ENCODE assay signal across 11 mouse cellular contexts in genomic region chr10:95508793-95509192, GRCm38 (mm10). TPM values are rescaled to one million over a fixed set of nuclear protein-coding genes. Genes with fewer than 3 reads are reported as not detected.
DNase-seq lines count a peak whose midpoint lies in the region; ATAC-seq and TF ChIP-seq lines count a peak whose summit lies in the region.
"Had no signal": no experiment of that assay in that cellular context is flagged by ENCODE, and none has a peak within 500 bp of the region (broad histone marks: within the 10 kb centered on the region; RNA-seq: fewer than 3 reads in every experiment).

No protein-coding gene starts in this region.

- 27% methylated on average over 6 of the region's 6 CpGs for WGBS in liver, embryonic 16.5 days (ENCODE audit: insufficient replicate concordance)
- WGBS in liver, embryonic 11.5 days, result 61% methylated on average over 6 of the region's 6 CpGs

- H3K27ac ChIP-seq in liver, embryonic 16.5 days (ENCODE audit: low read length), result no peak overlapping the region
- H3K27ac ChIP-seq in liver, embryonic 11.5 days (ENCODE audit: low read depth, low read length), result no peak overlapping the region
- peak overlapping the region; percentile 87 for H3K27ac ChIP-seq in bone marrow macrophage, adult 2 months (ENCODE audit: insufficient read depth, low read depth, low read length)
- H3K27ac ChIP-seq: kidney, postnatal 0 days; stomach, embryonic 15.5 days had no signal

- H3K4me2 ChIP-seq in liver, embryonic 16.5 days (ENCODE audit: low read depth, low read length), result no peak overlapping the region
- H3K4me2 ChIP-seq in liver, embryonic 11.5 days, result no peak overlapping the region
- H3K4me2 ChIP-seq: stomach, embryonic 15.5 days had no signal

- H3K4me3 ChIP-seq in liver, embryonic 16.5 days (ENCODE audit: low read depth, low read length), result no peak overlapping the region
- no peak overlapping the region for H3K4me3 ChIP-seq in liver, embryonic 11.5 days (ENCODE audit: low read depth, low read length)
- peak overlapping the region; percentile 15 for H3K4me3 ChIP-seq in bone marrow macrophage, adult 2 months (ENCODE audit: insufficient read depth, low read length)
- H3K4me3 ChIP-seq: stomach, embryonic 15.5 days had no signal

- TF ChIP-seq CTCF in bone marrow macrophage, adult 2 months (IDR thresholded peaks at IDR 0.05; ENCODE audit: low read depth, low read length), result no peak

- peaks cover 2% of the 10 kb centered on the region for H3K4me1 ChIP-seq in liver, embryonic 16.5 days (ENCODE audit: control insufficient read depth, low read depth, low read length)
- no peaks in the 10 kb centered on the region; the same call in 1 of the 2 replicates for H3K4me1 ChIP-seq in liver, embryonic 11.5 days (replicated peaks; ENCODE audit: control insufficient read depth, insufficient read depth, low read length)
- peaks cover 33% of the 10 kb centered on the region for H3K4me1 ChIP-seq in bone marrow macrophage, adult 2 months (ENCODE audit: control insufficient read depth, insufficient read depth, low read length)
- H3K4me1 ChIP-seq: stomach, embryonic 15.5 days had no signal

- DNase-seq in liver, embryonic 11.5 days (ENCODE audit: low spot score), result no peak
- peak; percentile 37 for DNase-seq in CD4-positive, CD25-positive, alpha-beta regulatory T cell, adult 2 months (ENCODE audit: low read depth, low spot score)
- DNase-seq in layer of hippocampus, adult 9-11 months, result no peak
- DNase-seq in left cerebral cortex, adult 8-10 months (ENCODE audit: low spot score in 2 of 2), result no peak
- DNase-seq: layer of hippocampus, postnatal 36 days had no signal

- H3K9me3 ChIP-seq in liver, embryonic 16.5 days (replicated peaks; ENCODE audit: control insufficient read depth, low read length), result no peaks in the 10 kb centered on the region
- H3K9me3 ChIP-seq in liver, embryonic 11.5 days (ENCODE audit: control insufficient read depth, low read length), result no peaks in the 10 kb centered on the region
- H3K9me3 ChIP-seq: stomach, embryonic 15.5 days had no signal

- no peaks in the 10 kb centered on the region for H3K36me3 ChIP-seq in liver, embryonic 16.5 days (ENCODE audit: control insufficient read depth, insufficient read depth)
- no peaks in the 10 kb centered on the region for H3K36me3 ChIP-seq in liver, embryonic 11.5 days (ENCODE audit: control insufficient read depth, insufficient read depth, low read length)
- H3K36me3 ChIP-seq: G1E; stomach, embryonic 15.5 days had no signal

- 0 out of 2 replicates have a peak, but pooled peaks have one; percentile 27 for ATAC-seq in liver, embryonic 16.5 days (ENCODE audit: low read depth)
- no peak for ATAC-seq in liver, embryonic 11.5 days (replicated peaks; ENCODE audit: low FRiP score)
- peak; percentile 60; the same call in 1 of the 2 replicates for ATAC-seq in neutrophil, adult 5-6 weeks (ENCODE audit: extremely low read depth, insufficient number of reproducible peaks, low FRiP score, poor library complexity, severe bottlenecking)

- H3K27me3 ChIP-seq in liver, embryonic 16.5 days (ENCODE audit: control insufficient read depth, insufficient read depth, low read depth, low read length), result no peaks in the 10 kb centered on the region
- no peaks in the 10 kb centered on the region for H3K27me3 ChIP-seq in liver, embryonic 11.5 days (replicated peaks; ENCODE audit: control insufficient read depth, insufficient read depth, low read length)
- H3K27me3 ChIP-seq: stomach, embryonic 15.5 days had no signal

- no peak overlapping the region for H3K9ac ChIP-seq in liver, embryonic 16.5 days (ENCODE audit: low read depth, low read length)
- no peak overlapping the region for H3K9ac ChIP-seq in liver, embryonic 11.5 days (ENCODE audit: low read depth, low read length)
- H3K9ac ChIP-seq: stomach, embryonic 15.5 days had no signal

- no peak for TF ChIP-seq POLR2A in bone marrow macrophage, adult 2 months (IDR thresholded peaks at IDR 0.05; ENCODE audit: borderline replicate concordance, low read depth, low read length)

RNA-seq across cellular contexts. Expression of gene Ube2n, which starts 6.2 kb away (rescaled TPM):
- polyA plus RNA-seq in liver, embryonic 16.5 days (2015; fragmentation: Nextera tagmentation; extraction: Ambion mirVana), result 103 and 118 TPM in 2 replicates
- polyA plus RNA-seq in liver, embryonic 11.5 days (2014; fragmentation: Nextera tagmentation; extraction: Ambion mirVana), result 310 and 327 TPM in 2 replicates
- 116 and 121 TPM in 2 replicates for polyA plus RNA-seq in bone marrow macrophage, adult 2 months (2012; ENCODE audit: insufficient read depth, insufficient read length, missing spikeins)
- 79.7 and 91.8 TPM in 2 replicates for total RNA-seq in neutrophil, adult 5-6 weeks (2017)
- 100 to 1,000 TPM; 181 to 234 (median 208) TPM for total RNA-seq in left cerebral cortex, adult 8-10 months (2022)

RNA-seq across cellular contexts. Expression of gene Mrpl42, which starts 7.1 kb away (rescaled TPM):
- polyA plus RNA-seq in liver, embryonic 16.5 days (2015; fragmentation: Nextera tagmentation; extraction: Ambion mirVana), result 145 and 152 TPM in 2 replicates
- polyA plus RNA-seq in liver, embryonic 11.5 days (2014; fragmentation: Nextera tagmentation; extraction: Ambion mirVana), result 364 and 391 TPM in 2 replicates
- polyA plus RNA-seq in bone marrow macrophage, adult 2 months (2012; ENCODE audit: insufficient read depth, insufficient read length, missing spikeins), result 88.3 and 96.0 TPM in 2 replicates
- total RNA-seq in neutrophil, adult 5-6 weeks (2017), result 44.4 and 49.7 TPM in 2 replicates
- total RNA-seq in left cerebral cortex, adult 8-10 months (2022), result 10 to 100 TPM; 60.9 to 73.8 (median 65.8) TPM

RNA-seq across cellular contexts. Expression of gene Nudt4, which starts 55.2 kb away (rescaled TPM):
- polyA plus RNA-seq in liver, embryonic 16.5 days (2015; fragmentation: Nextera tagmentation; extraction: Ambion mirVana), result 76.2 and 79.2 TPM in 2 replicates
- 95.8 and 97.9 TPM in 2 replicates for polyA plus RNA-seq in liver, embryonic 11.5 days (2014; fragmentation: Nextera tagmentation; extraction: Ambion mirVana)
- polyA plus RNA-seq in bone marrow macrophage, adult 2 months (2012; ENCODE audit: insufficient read depth, insufficient read length, missing spikeins), result 42.5 and 43.1 TPM in 2 replicates
- 233 and 255 TPM in 2 replicates for total RNA-seq in neutrophil, adult 5-6 weeks (2017)
- total RNA-seq in left cerebral cortex, adult 8-10 months (2022), result 100 to 1,000 TPM; 125 to 146 (median 131) TPM
